Mouse (Mus musculus) heart, embryonic 15.5 days (tissue): ENCODE results near the gene Svs1. TPM values are rescaled to one million over a fixed set of nuclear protein-coding genes. Genes with fewer than 3 reads are reported as not detected.

Experiments used
- ATAC-seq: fragments of 200-750 bp; cut with Nextera tagmentation; replicated peaks from 2 replicates; pipeline ENCODE4 v1.8.0; 2017; ENCODE audit warnings: low read depth, moderate TSS enrichment; ENCODE audit not compliant: insufficient number of reproducible peaks, insufficient read depth, low FRiP score
- H3K27ac ChIP-seq: fragments of 300-500 bp; sonication (generic); 2 replicates; pipeline ENCODE4 v1.5.1; 2015; ENCODE audit warnings: mild to moderate bottlenecking, inconsistent platforms
- H3K27me3 ChIP-seq: fragments of 300-500 bp; sonication (generic); 2 replicates; pipeline ENCODE4 v1.6.1; 2015; ENCODE audit warnings: inconsistent platforms
- H3K36me3 ChIP-seq: fragments of 300-500 bp; sonication (generic); 2 replicates; pipeline ENCODE4 v1.6.1; 2015; ENCODE audit warnings: mild to moderate bottlenecking, inconsistent platforms
- H3K4me1 ChIP-seq: fragments of 300-500 bp; sonication (generic); replicated peaks from 2 replicates; pipeline ENCODE4 v1.6.1; 2015; ENCODE audit warnings: inconsistent platforms
- H3K4me2 ChIP-seq: fragments of 300-500 bp; sonication (generic); 2 replicates; pipeline ENCODE4 v1.6.1; 2015; ENCODE audit warnings: inconsistent platforms, mild to moderate bottlenecking, moderate library complexity
- H3K4me3 ChIP-seq: fragments of 300-500 bp; sonication (generic); 2 replicates; pipeline ENCODE4 v1.5.1; 2015; ENCODE audit warnings: mild to moderate bottlenecking, inconsistent platforms
- H3K9ac ChIP-seq: fragments of 300-500 bp; sonication (generic); 2 replicates; pipeline ENCODE4 v1.6.1; 2015; ENCODE audit warnings: mild to moderate bottlenecking, inconsistent platforms
- H3K9me3 ChIP-seq: fragments of 300-500 bp; sonication (generic); replicated peaks from 2 replicates; pipeline ENCODE4 v1.6.1; 2016; ENCODE audit warnings: inconsistent platforms
- WGBS: fragments of 180-500 bp; shearing (Covaris S2); methylation state at CpG from one replicate; pipeline ENCODE4 v1.1.7; 2015; ENCODE audit warnings: mixed read lengths; 5-methylcytosine and 5-hydroxymethylcytosine counted together
- polyA plus RNA-seq: library from polyadenylated mRNA; unstranded; fragments of >200 nt; fragmentation: Nextera tagmentation; extraction: Ambion mirVana; gene quantifications from 2 replicates; pipeline ENCODE4 v1.2.1, GENCODE M21; 2015

The Svs1 gene
- polyA plus RNA-seq, 1 experiment from 2014 or later, result not detected

GRCm38 (mm10) chr6:49031230-49031629 lies 44.6 kb downstream of the Svs1 start:
- no peaks in the 10 kb centered on the region for H3K36me3 ChIP-seq
- H3K27me3 ChIP-seq, result peaks cover 5% of the 10 kb centered on the region
- no peaks in the 10 kb centered on the region for H3K9me3 ChIP-seq
- peaks cover 3% of the 10 kb centered on the region for H3K4me1 ChIP-seq
- H3K27ac ChIP-seq, result no peak overlapping the region
- ATAC-seq, result no peak
- H3K4me2 ChIP-seq, result no peak overlapping the region
- WGBS, result 67% methylated on average over 4 of the region's 4 CpGs
- no peak overlapping the region for H3K4me3 ChIP-seq
- H3K9ac ChIP-seq, result no peak overlapping the region

DNA sequence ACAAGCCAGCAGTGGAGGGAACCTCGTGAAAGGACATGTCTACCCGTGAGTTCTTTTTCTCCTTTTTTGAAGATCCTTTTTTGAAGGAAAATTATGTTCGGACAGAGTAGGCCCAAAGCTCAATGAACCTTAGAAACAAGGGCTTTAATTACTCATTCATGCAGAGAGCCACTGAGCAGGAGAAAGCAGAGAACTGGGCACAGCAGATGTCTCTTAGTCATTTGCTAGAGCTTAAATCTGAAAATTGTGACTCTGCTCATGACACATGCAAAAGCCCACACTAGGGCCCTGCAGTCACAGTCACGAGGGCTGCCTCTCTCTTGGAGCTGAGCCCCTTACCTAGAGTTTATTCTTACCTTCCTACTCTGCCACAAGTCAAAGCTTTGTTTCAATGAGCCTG lies 46.1 kb downstream of the Svs1 start:
- Histone ChIP-seq H3K4me2 (no peak overlapping the region), H3K27ac (no peak overlapping the region), H3K4me1 (peaks cover 16% of the 10 kb centered on the region), H3K36me3 (no peaks in the 10 kb centered on the region), H3K27me3 (peaks cover 13% of the 10 kb centered on the region), H3K9me3 (no peaks in the 10 kb centered on the region), H3K9ac (no peak overlapping the region), H3K4me3 (no peak overlapping the region)
- 70% methylated on average over 4 of the region's 4 CpGs for WGBS
- no peak for ATAC-seq

- H3K4me3 ChIP-seq, result peak within 1 kb of the TSS; percentile 33
- 0 out of 2 replicates have a peak within 1 kb of the TSS, but pooled peaks have one; percentile 21 for H3K9ac ChIP-seq
- ATAC-seq, result 0 out of 2 replicates have a peak, but pooled peaks have one; percentile 22
- H3K27me3 ChIP-seq, result peaks cover 13% of the 10 kb centered on the region
- no peaks in the 10 kb centered on the region for H3K9me3 ChIP-seq
- peaks cover 16% of the 10 kb centered on the region for H3K4me1 ChIP-seq
- 22% methylated on average over 28 of the region's 28 CpGs for WGBS
- no peaks in the 10 kb centered on the region for H3K36me3 ChIP-seq
- H3K4me2 ChIP-seq, result peak within 1 kb of the TSS; percentile 60
- H3K27ac ChIP-seq, result no peak within 1 kb of the TSS
These were observed 49.9 kb downstream of the Svs1 start, which contains the start of gene Gpnmb for GRCm38 (mm10) chr6:49036275-49037267. Gene Gpnmb, plus strand, starts transcription at chr6:49036546.

- Histone ChIP-seq H3K4me2 (peak overlapping the region; percentile 60; the same call in 1 of the 2 replicates), H3K9ac (no peak overlapping the region), H3K36me3 (no peaks in the 10 kb centered on the region), H3K27me3 (peaks cover 13% of the 10 kb centered on the region), H3K4me3 (no peak overlapping the region), H3K4me1 (peaks cover 16% of the 10 kb centered on the region), H3K9me3 (no peaks in the 10 kb centered on the region), H3K27ac (no peak overlapping the region)
- ATAC-seq, result no peak
- WGBS, result 54% methylated on average over 12 of the region's 12 CpGs
These were observed 50.6 kb downstream of the Svs1 start for GRCm38 (mm10) chr6:49037268-49037662.

GRCm38 (mm10) chr6:49039470-49040180 lies 53.0 kb downstream of the Svs1 start:
- Histone ChIP-seq H3K4me3 (peak overlapping the region; percentile 42), H3K27me3 (peaks cover 13% of the 10 kb centered on the region), H3K27ac (no peak overlapping the region), H3K4me2 (peak overlapping the region; percentile 59), H3K9me3 (no peaks in the 10 kb centered on the region), H3K36me3 (no peaks in the 10 kb centered on the region), H3K9ac (0 out of 2 replicates have a peak overlapping the region, but pooled peaks have one; percentile 30), H3K4me1 (peaks cover 16% of the 10 kb centered on the region)
- no peak for ATAC-seq
- WGBS, result 14% methylated on average over 18 of the region's 18 CpGs

Other genes with a start within 250 kb of the Svs1 start
- gene Gimap1, start 247.8 kb upstream of the Svs1 start, polyA plus RNA-seq, result 26.4 and 31.6 TPM in 2 replicates
- 6.2 and 9.4 TPM in 2 replicates for gene Gimap5, start 240.7 kb upstream of the Svs1 start, polyA plus RNA-seq
- gene Gimap3, start 216.0 kb upstream of the Svs1 start, polyA plus RNA-seq, result 0.08 TPM in 1 of 2 replicates, not detected in the other
- 59.6 and 88.1 TPM in 2 replicates for gene Tmem176a, start 145.9 kb upstream of the Svs1 start, polyA plus RNA-seq
- 191 and 255 TPM in 2 replicates for gene Tmem176b, start 145.4 kb upstream of the Svs1 start, polyA plus RNA-seq
- gene Aoc1, start 114.0 kb upstream of the Svs1 start, polyA plus RNA-seq, result not detected in 2 replicates
- gene 1600015I10Rik, start 57.0 kb upstream of the Svs1 start, polyA plus RNA-seq, result not detected in 2 replicates
- not detected in 2 replicates for gene Doxl2, start 11.9 kb upstream of the Svs1 start, polyA plus RNA-seq
- gene Gpnmb, start 49.7 kb downstream of the Svs1 start, polyA plus RNA-seq, result 5.5 and 16.5 TPM in 2 replicates
- 55.0 and 60.0 TPM in 2 replicates for gene Malsu1, start 86.9 kb downstream of the Svs1 start, polyA plus RNA-seq
- 33.0 and 33.4 TPM in 2 replicates for gene Igf2bp3, start 228.1 kb downstream of the Svs1 start, polyA plus RNA-seq